Mouse (Mus musculus): ENCODE data around the gene Aspg. TPM values are rescaled to one million over a fixed set of nuclear protein-coding genes. Genes with fewer than 3 reads are reported as not detected.

The Aspg gene
- polyA plus RNA-seq, 1 experiment from 2014 or later: 2.2 TPM

DNA sequence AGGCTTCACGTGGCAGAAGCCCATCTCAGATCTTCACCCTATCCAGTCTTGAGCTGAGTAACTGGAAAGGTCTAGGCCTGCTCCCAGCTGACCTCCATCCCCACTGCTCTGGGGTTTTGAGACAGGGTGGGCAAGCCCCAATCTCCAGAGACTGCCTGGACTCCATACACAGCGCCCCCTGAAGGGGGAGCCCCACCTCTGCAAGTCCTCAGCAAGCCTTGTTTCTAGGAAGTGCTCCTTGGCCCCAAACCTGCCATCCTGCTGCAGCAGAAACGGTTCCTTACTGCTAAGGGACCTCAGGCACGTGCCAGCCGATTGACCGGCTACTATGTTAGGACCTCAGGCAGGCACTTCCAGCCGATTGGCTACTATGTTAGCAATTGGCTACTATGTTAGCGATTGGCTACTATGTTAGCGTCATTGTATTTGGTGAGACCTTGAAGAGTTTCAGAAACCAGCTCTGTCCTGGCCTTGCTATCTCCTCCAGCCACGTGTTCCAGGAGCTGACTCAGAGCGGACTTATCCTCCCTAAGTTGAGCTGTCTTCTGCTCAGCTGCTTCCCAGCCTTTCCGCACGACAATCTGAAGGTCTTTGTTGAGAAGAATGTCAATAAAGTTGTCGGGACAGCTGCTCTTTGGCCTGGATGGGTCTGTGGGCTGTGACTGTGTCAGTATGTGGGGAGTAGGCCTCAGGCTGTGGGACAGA lies 20.6 kb downstream of the Aspg start:
- Histone ChIP-seq H3K9me3 (ENCODE audit: control insufficient read depth, low read length) (no peaks in the 10 kb centered on the region), H3K4me2 (ENCODE audit: low read length) (no peak overlapping the region), H3K4me3 (ENCODE audit: low read length) (no peak overlapping the region), H3K4me1 (ENCODE audit: control insufficient read depth, insufficient read depth, low read depth, low read length) (no peaks in the 10 kb centered on the region; the same call in 1 of the 2 replicates), H3K9ac (ENCODE audit: low read depth, low read length) (no peak overlapping the region), H3K27ac (ENCODE audit: low read depth, low read length) (no peak overlapping the region), H3K36me3 (ENCODE audit: control insufficient read depth, insufficient read depth, low read length) (no peaks in the 10 kb centered on the region), H3K27me3 (replicated peaks; ENCODE audit: control insufficient read depth, insufficient read depth, low read length) (peaks cover 16% of the 10 kb centered on the region)
- ATAC-seq: no peak
- 67% methylated on average over 14 of the region's 14 CpGs for WGBS

DNA sequence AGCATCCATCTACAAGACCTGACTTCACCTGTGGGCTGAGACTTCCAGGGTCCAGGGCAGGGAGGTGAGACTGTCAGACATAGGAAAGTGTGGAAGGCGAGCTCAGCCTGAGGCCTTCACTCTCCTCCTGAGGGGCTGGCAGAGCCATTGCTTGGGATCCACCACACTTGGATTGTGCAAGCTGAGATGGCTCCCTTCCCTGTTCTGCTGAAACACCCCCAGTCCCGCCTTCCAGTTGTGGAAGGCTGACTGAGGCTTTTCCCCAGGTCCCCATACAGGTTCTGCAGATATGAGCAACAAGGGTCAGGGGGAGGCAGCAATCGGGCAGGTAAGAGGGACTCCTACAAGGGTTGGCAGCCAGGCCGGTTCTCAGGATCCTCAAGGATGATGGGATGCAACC lies 22.0 kb downstream of the Aspg start:
- ATAC-seq: no peak
- Histone ChIP-seq H3K4me1 (ENCODE audit: control insufficient read depth, insufficient read depth, low read depth, low read length) (no peaks in the 10 kb centered on the region; the same call in 1 of the 2 replicates), H3K27me3 (replicated peaks; ENCODE audit: control insufficient read depth, insufficient read depth, low read length) (peaks cover 26% of the 10 kb centered on the region), H3K4me3 (ENCODE audit: low read length) (no peak overlapping the region), H3K4me2 (ENCODE audit: low read length) (no peak overlapping the region), H3K36me3 (ENCODE audit: control insufficient read depth, insufficient read depth, low read length) (no peaks in the 10 kb centered on the region), H3K9ac (ENCODE audit: low read depth, low read length) (no peak overlapping the region), H3K9me3 (ENCODE audit: control insufficient read depth, low read length) (no peaks in the 10 kb centered on the region), H3K27ac (ENCODE audit: low read depth, low read length) (no peak overlapping the region)
- 90% methylated on average over 4 of the region's 4 CpGs for WGBS

DNA sequence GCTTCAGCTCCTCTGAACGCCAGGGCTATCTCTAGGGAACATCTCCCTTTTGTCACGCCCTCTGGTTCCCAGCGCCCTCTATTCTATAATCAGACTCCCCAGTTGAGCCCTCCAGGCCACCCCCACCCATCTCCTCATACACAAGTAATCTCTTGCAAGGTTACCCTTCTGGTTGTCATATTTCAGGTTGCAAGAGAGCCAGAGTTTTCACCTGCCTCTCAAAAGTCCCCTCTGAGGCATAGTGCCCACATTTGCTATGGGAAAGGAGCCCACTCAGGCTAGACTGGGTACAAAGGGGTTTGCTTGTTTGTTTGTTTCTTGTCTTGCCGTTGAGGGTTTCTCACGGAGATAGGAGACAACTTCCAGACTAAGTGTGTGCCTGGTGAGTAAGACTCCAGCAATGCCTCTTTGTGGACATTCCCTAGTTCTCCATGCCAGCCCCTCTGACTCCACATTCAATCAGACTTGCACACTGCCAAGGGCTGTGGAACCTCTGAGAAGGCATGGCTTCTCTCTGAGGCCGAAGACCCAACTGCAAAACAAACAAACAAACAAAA lies 22.9 kb downstream of the Aspg start:
- H3K4me2 ChIP-seq (ENCODE audit: low read length): no peak overlapping the region
- H3K27ac ChIP-seq (ENCODE audit: low read depth, low read length): no peak overlapping the region
- no peaks in the 10 kb centered on the region for H3K9me3 ChIP-seq (ENCODE audit: control insufficient read depth, low read length)
- 54% methylated on average over 6 of the region's 6 CpGs for WGBS
- ATAC-seq: no peak
- no peaks in the 10 kb centered on the region; the same call in 1 of the 2 replicates for H3K4me1 ChIP-seq (ENCODE audit: control insufficient read depth, insufficient read depth, low read depth, low read length)
- H3K4me3 ChIP-seq (ENCODE audit: low read length): no peak overlapping the region
- peaks cover 27% of the 10 kb centered on the region for H3K27me3 ChIP-seq (replicated peaks; ENCODE audit: control insufficient read depth, insufficient read depth, low read length)
- H3K36me3 ChIP-seq (ENCODE audit: control insufficient read depth, insufficient read depth, low read length): no peaks in the 10 kb centered on the region
- H3K9ac ChIP-seq (ENCODE audit: low read depth, low read length): no peak overlapping the region

DNA sequence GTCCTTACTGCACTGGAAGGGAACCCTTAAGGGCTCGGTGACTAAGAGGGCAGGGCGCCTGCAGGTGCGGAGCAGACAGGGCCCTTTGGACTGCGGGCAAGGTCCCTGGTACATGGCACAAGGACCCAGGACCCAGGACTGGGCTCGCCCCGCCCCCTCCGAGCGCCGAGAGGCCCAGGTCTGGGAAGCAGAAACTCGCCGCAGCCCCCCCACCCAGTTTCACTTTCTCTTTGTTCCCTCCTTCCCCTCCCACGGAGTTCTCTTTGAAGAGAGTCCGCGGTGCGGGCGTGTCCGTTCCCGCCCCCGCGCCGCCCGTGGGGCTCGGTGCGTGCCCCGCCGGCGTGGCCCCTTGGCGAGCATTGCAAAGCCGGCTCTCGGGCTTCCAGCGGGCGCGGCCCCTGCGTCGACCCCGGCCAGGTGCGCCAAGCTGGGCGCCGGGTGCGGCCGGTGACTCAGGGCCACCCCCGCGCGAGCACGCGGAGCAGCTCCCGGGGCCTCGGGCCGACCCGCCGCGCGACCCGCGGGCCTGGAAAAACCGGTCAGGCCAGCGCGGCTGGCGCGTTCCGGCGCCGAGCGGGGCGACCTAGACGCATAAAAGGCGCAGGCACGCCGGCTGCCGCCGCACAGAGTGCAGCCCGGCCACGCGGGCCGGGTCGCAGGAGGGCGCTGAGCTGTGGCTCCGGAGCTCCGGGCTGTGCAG lies 23.8 kb downstream of the Aspg start:
- Histone ChIP-seq H3K4me2 (ENCODE audit: low read length) (peak overlapping the region; percentile 100), H3K27me3 (replicated peaks; ENCODE audit: control insufficient read depth, insufficient read depth, low read length) (peaks cover 27% of the 10 kb centered on the region), H3K36me3 (ENCODE audit: control insufficient read depth, insufficient read depth, low read length) (no peaks in the 10 kb centered on the region), H3K4me3 (ENCODE audit: low read length) (peak overlapping the region; percentile 66), H3K27ac (ENCODE audit: low read depth, low read length) (no peak overlapping the region), H3K4me1 (ENCODE audit: control insufficient read depth, insufficient read depth, low read depth, low read length) (no peaks in the 10 kb centered on the region; the same call in 1 of the 2 replicates), H3K9me3 (ENCODE audit: control insufficient read depth, low read length) (no peaks in the 10 kb centered on the region), H3K9ac (ENCODE audit: low read depth, low read length) (peak overlapping the region; percentile 74)
- WGBS: under 1% methylated on average over 62 of the region's 79 CpGs
- peak; percentile 68 for ATAC-seq

DNA sequence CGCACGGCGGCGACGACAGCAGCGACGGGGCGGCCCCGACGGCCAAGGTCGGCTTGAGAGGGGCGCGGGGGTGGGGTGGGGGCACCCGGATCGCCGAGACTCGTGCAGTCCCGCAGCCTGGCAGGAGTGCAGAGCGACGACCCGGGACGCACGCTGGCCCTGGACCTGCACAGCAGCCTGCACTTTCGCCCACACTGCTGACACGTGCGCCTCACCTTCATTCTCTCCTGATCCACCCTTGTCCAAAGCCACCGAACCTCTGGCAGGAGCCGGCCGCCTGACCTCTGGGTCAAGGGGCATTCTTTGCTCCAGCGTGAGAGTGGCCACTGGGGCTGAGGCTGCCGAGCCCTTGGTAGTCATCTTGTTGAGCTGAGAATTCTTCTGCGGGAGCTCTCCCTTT lies 24.5 kb downstream of the Aspg start:
- Histone ChIP-seq H3K4me2 (ENCODE audit: low read length) (peak overlapping the region; percentile 100), H3K27me3 (replicated peaks; ENCODE audit: control insufficient read depth, insufficient read depth, low read length) (peaks cover 27% of the 10 kb centered on the region), H3K27ac (ENCODE audit: low read depth, low read length) (no peak overlapping the region), H3K9me3 (ENCODE audit: control insufficient read depth, low read length) (no peaks in the 10 kb centered on the region), H3K9ac (ENCODE audit: low read depth, low read length) (no peak overlapping the region), H3K4me3 (ENCODE audit: low read length) (peak overlapping the region; percentile 66), H3K36me3 (ENCODE audit: control insufficient read depth, insufficient read depth, low read length) (no peaks in the 10 kb centered on the region), H3K4me1 (ENCODE audit: control insufficient read depth, insufficient read depth, low read depth, low read length) (no peaks in the 10 kb centered on the region; the same call in 1 of the 2 replicates)
- WGBS: 10% methylated on average over 32 of the region's 32 CpGs
- ATAC-seq: no peak

DNA sequence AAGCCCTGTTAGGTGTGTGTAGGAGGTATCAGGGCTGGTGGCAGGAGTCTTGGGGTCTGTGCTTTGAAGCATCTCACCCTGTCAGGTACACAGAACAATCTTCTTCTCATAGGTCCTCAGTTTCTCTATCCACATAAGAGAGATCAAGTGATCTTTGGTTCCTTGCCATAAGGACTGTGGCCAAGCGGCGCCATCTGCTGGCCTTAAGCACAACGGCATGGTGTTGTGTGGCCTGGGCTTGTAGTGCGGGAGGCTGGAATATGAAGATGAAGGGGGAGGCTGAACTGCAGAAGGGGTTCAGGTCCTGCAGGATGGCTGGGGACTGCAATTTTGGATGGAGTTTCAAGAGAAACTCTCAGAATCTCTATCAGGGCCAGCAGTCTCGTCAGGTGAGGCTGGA lies 33.8 kb downstream of the Aspg start:
- H3K36me3 ChIP-seq (ENCODE audit: control insufficient read depth, insufficient read depth, low read length): no peaks in the 10 kb centered on the region
- WGBS: 5% methylated on average over 5 of the region's 5 CpGs
- H3K4me1 ChIP-seq (ENCODE audit: control insufficient read depth, insufficient read depth, low read depth, low read length): peaks cover 10% of the 10 kb centered on the region; the same call in 1 of the 2 replicates
- peaks cover 24% of the 10 kb centered on the region for H3K27me3 ChIP-seq (replicated peaks; ENCODE audit: control insufficient read depth, insufficient read depth, low read length)
- no peak overlapping the region for H3K9ac ChIP-seq (ENCODE audit: low read depth, low read length)
- H3K9me3 ChIP-seq (ENCODE audit: control insufficient read depth, low read length): no peaks in the 10 kb centered on the region
- no peak overlapping the region for H3K27ac ChIP-seq (ENCODE audit: low read depth, low read length)
- ATAC-seq: no peak
- H3K4me3 ChIP-seq (ENCODE audit: low read length): no peak overlapping the region
- no peak overlapping the region for H3K4me2 ChIP-seq (ENCODE audit: low read length)

DNA sequence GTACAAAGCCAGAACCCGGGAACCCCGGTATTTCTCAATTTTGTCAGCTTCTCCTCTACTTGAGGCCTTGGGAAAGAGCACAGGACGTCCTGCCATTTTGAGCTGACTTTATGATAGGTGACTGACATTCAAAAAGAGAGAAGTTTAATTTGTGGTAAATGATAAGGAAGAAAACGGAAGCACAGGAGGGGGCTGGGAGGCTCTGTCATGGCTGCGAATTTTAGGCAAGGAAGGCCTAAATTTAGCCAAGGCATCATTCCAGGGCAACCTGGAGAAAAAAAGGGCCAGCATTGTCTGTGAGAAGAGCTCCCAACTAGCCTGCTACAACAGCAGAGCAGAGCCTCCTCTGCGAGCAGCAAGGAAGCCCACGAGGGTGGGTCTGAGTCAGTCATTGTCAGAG lies 34.3 kb downstream of the Aspg start:
- Histone ChIP-seq H3K4me2 (ENCODE audit: low read length) (no peak overlapping the region), H3K27ac (ENCODE audit: low read depth, low read length) (no peak overlapping the region), H3K4me1 (ENCODE audit: control insufficient read depth, insufficient read depth, low read depth, low read length) (peaks cover 15% of the 10 kb centered on the region), H3K27me3 (replicated peaks; ENCODE audit: control insufficient read depth, insufficient read depth, low read length) (peaks cover 24% of the 10 kb centered on the region), H3K9ac (ENCODE audit: low read depth, low read length) (no peak overlapping the region), H3K4me3 (ENCODE audit: low read length) (no peak overlapping the region), H3K9me3 (ENCODE audit: control insufficient read depth, low read length) (no peaks in the 10 kb centered on the region), H3K36me3 (ENCODE audit: control insufficient read depth, insufficient read depth, low read length) (no peaks in the 10 kb centered on the region)
- 63% methylated on average over 7 of the region's 7 CpGs for WGBS
- ATAC-seq: no peak

DNA sequence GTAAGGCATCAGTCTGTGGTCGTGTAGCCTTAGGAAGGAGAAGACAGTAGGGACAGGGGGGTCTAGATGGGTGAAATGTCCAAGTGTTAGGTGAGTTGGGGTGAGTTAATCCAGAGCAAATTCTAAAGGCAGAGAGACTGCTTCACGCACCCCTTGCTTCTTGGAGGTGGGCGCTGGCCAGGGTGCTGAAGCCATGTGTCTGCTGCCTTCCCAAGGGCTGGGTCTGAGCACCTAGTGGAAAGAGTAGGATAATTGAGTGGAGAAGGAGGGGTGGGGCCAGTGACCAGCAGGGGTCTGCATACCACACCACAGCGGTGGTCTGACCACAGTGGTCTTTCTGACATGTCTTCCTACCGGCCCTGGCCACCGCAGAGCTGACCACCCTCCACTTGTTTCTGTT lies 34.8 kb downstream of the Aspg start:
- Histone ChIP-seq H3K27me3 (replicated peaks; ENCODE audit: control insufficient read depth, insufficient read depth, low read length) (peaks cover 28% of the 10 kb centered on the region), H3K4me2 (ENCODE audit: low read length) (no peak overlapping the region), H3K4me3 (ENCODE audit: low read length) (no peak overlapping the region), H3K36me3 (ENCODE audit: control insufficient read depth, insufficient read depth, low read length) (no peaks in the 10 kb centered on the region), H3K9me3 (ENCODE audit: control insufficient read depth, low read length) (no peaks in the 10 kb centered on the region), H3K4me1 (ENCODE audit: control insufficient read depth, insufficient read depth, low read depth, low read length) (peaks cover 20% of the 10 kb centered on the region), H3K27ac (ENCODE audit: low read depth, low read length) (no peak overlapping the region), H3K9ac (ENCODE audit: low read depth, low read length) (no peak overlapping the region)
- ATAC-seq: no peak
- WGBS: 11% methylated on average over 6 of the region's 6 CpGs

DNA sequence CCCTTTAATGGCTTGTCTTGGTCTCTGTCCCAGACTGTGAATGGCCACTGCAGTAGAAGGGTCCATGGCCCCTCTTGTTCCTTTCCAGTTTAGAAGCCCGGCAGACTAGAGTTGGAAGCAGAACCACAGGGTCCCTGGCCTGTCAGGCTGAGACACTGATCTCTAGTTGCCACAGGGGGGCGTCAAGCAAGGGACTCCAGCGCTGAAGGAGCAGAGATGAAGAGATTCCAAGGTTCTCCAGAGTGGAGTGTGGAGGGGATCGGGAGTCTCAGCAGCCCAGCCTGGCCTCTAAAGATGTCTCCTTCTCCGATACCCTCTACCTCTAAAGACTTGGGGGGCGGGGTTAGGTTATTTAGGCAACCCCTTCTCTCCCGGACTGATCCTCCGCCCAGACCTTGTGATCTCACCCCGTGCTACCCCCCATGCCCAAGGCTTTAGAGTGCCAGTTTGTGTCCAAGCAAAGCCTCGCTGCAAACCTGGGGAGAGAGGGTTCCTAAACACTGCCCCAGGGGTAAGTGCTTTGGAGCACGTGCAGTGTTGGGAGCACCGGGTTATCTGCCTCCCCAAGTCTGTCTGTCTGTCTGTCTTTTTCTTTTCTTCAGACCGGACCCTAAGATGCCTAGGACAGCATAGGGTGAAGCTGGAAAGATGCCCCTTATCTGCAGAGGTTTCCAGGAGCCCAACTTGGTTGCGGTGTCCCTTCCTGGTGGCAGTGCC lies 36.8 kb downstream of the Aspg start:
- 0 out of 2 replicates have a peak, but pooled peaks have one; percentile 9 for ATAC-seq
- Histone ChIP-seq H3K27ac (ENCODE audit: low read depth, low read length) (no peak overlapping the region; the same call in 1 of the 2 replicates), H3K4me3 (ENCODE audit: low read length) (peak overlapping the region; percentile 62), H3K4me1 (ENCODE audit: control insufficient read depth, insufficient read depth, low read depth, low read length) (peaks cover 29% of the 10 kb centered on the region), H3K36me3 (ENCODE audit: control insufficient read depth, insufficient read depth, low read length) (no peaks in the 10 kb centered on the region), H3K9me3 (ENCODE audit: control insufficient read depth, low read length) (no peaks in the 10 kb centered on the region), H3K9ac (ENCODE audit: low read depth, low read length) (peak overlapping the region; percentile 73), H3K27me3 (replicated peaks; ENCODE audit: control insufficient read depth, insufficient read depth, low read length) (peaks cover 39% of the 10 kb centered on the region), H3K4me2 (ENCODE audit: low read length) (peak overlapping the region; percentile 96)
- WGBS: 2% methylated on average over 14 of the region's 14 CpGs

Measured in hindbrain, embryonic 16.5 days (tissue).